Mouse (Mus musculus): ENCODE measurements at regions not wholly inside any gene's neighbourhood (a gene's known extent, or its start where the extent isn't known, plus 50 kb on each side); places are given as distances from the start of the nearest gene placed in this dataset.

DNA sequence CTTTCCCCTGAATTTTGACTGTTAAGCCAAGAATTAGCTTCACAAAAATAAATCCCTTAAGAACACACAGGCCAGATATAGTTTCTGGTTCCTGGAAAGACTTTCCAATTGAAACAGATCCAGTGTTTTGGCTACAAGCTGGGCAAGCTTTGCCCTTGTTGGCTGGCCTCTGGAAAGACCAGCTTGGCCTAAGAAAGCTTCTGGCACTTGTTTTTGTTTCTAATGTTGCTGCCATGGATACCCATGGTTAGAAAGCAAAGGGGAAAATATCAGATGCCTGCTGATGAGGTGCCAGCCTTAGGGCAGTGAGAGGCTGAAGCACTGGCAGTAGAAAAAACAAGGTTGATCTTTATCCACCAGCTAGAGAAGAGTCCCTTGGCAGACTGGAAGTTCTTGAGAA, 228.2 kb downstream of the Klhl13 start:
- DNase-seq = peak; percentile 22 to 38

DNA sequence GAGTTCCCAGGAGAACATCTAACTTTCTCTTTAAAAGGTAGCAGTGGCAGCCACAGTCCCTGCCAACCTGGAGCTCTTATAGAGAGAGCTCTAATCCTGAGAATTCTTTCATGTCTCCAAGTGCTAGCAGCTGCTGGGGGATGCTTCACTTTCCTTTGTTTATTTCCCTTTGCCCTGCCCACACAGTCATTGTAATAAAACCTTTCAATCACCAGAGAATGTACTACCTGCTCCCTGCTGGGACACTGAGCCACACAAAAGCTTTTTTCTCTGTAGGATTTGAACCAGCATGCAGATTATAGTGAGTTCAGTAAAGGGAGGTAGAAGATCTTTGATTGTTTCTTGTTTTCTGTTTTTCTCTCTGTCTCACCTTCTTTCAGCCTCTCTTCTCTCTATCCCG, 269.0 kb downstream of the Klhl13 start:
- DNase-seq = no peak

DNA sequence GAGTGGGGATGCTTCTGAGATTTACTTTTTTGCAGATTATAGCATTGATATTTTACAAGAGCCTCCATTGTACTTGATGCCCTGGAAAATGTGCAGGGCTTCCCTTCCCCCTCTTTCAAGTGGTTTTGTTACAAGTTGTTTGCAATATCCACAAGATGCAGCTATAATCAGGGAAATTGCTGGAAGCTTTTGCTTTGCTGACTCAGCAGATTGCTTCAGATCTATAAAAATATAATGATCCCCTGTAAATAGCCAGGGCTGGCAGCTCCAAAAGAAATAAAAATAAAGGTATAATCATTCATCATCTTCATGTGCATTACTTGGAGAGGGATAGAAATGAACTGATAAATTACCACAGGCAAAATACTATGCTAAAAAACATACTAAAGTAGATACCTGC, 272.1 kb downstream of the Klhl13 start:
- no peak for DNase-seq

GRCm38 (mm10) chrX:23066432-23066831, 298.4 kb downstream of the Klhl13 start:
- no peak for DNase-seq

GRCm38 (mm10) chrX:23027622-23028021, 337.3 kb downstream of the Klhl13 start:
- peak; percentile 20 to 32 for DNase-seq

DNA sequence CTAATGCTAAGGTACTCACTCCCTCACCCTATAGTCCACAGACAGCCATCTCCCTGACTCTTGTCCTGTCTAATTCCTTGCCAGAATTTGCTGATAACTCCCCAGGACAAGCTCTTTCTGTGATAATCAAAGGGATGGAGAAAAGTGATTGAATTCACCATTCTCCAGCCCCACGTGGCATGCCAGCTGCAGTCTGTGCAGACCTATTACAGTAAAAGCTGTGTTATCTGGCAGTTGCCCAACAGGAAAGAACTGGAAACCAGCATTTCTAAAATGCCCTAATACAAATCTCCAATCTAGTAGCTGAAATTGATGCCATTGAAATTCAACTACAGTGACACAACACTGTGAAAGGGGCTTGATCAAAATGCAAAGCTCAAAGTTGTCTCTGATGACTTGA, 349.3 kb downstream of the Klhl13 start:
- DNase-seq = peak in 1 of 2 experiments; percentile 5

DNA sequence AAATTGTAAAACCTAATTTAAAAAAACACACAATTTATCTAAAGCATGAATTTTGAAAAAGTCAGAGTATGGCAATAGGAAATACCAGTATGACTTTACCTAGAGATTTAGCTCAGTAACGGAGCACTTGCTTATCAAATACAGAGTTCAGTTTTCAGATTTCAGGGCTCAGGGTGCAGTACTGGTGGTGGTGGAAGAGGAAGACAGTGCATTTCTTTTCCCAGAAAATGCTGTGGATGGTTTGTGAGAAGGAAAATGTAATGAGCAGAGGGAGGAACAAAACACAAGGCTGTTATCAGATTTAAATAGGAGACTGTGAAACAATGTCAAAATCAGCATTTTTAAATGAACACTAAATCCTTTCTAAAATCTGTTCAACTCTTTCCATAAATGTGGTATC, 349.8 kb downstream of the Klhl13 start:
- DNase-seq = no peak
